Mouse (Mus musculus) CD4-positive, CD25-positive, alpha-beta regulatory T cell, adult 2 months (primary cell): ENCODE measurements around the gene Marf1.

Experiments
- DNase-seq: peaks from one replicate; pipeline ENCODE4 v3.0.0-alpha.2; 2012; ENCODE audit warnings: low read depth, low spot score

Marf1 gene

GRCm38 (mm10) chr16:14137976-14138561 lies 25.1 kb downstream of the Marf1 start:
- DNase-seq, result no peak

GRCm38 (mm10) chr16:14135014-14135413 lies 28.1 kb downstream of the Marf1 start:
- no peak for DNase-seq

GRCm38 (mm10) chr16:14131838-14132237 lies 31.3 kb downstream of the Marf1 start:
- DNase-seq, result no peak

GRCm38 (mm10) chr16:14131376-14131775 lies 31.8 kb downstream of the Marf1 start:
- DNase-seq, result no peak

GRCm38 (mm10) chr16:14130796-14131195 lies 32.4 kb downstream of the Marf1 start:
- DNase-seq, result no peak

GRCm38 (mm10) chr16:14128977-14129376 lies 34.2 kb downstream of the Marf1 start:
- DNase-seq, result no peak

GRCm38 (mm10) chr16:14125253-14125652 lies 37.9 kb downstream of the Marf1 start:
- no peak for DNase-seq

- DNase-seq, result no peak
Observed at GRCm38 (mm10) chr16:14124709-14125108, 38.4 kb downstream of the Marf1 start.

GRCm38 (mm10) chr16:14123901-14124300 lies 39.2 kb downstream of the Marf1 start:
- no peak for DNase-seq

- DNase-seq, result no peak
Observed at GRCm38 (mm10) chr16:14122586-14122985, 40.6 kb downstream of the Marf1 start.

GRCm38 (mm10) chr16:14121563-14121962 lies 41.6 kb downstream of the Marf1 start:
- no peak for DNase-seq

- DNase-seq, result no peak
Observed at GRCm38 (mm10) chr16:14120941-14121340, 42.2 kb downstream of the Marf1 start.

GRCm38 (mm10) chr16:14117299-14117698 lies 45.9 kb downstream of the Marf1 start:
- DNase-seq, result no peak

GRCm38 (mm10) chr16:14112742-14113141 lies 50.4 kb downstream of the Marf1 start:
- DNase-seq, result no peak

- DNase-seq, result no peak
Observed at GRCm38 (mm10) chr16:14112133-14112532, 51.0 kb downstream of the Marf1 start.

GRCm38 (mm10) chr16:14110922-14111321 lies 52.2 kb downstream of the Marf1 start:
- DNase-seq, result no peak

GRCm38 (mm10) chr16:14109651-14110230 lies 53.4 kb downstream of the Marf1 start:
- DNase-seq, result no peak

- DNase-seq, result no peak
Observed at GRCm38 (mm10) chr16:14105891-14106290, 57.3 kb downstream of the Marf1 start.

- DNase-seq, result no peak
Observed at GRCm38 (mm10) chr16:14091771-14092170, 71.4 kb downstream of the Marf1 start.

- no peak for DNase-seq
Observed at GRCm38 (mm10) chr16:14089296-14089695, 73.9 kb downstream of the Marf1 start.

GRCm38 (mm10) chr16:14088249-14088648 lies 74.9 kb downstream of the Marf1 start:
- DNase-seq, result peak; percentile 67

GRCm38 (mm10) chr16:14082925-14083324 lies 80.2 kb downstream of the Marf1 start:
- DNase-seq, result no peak

GRCm38 (mm10) chr16:14070471-14071169 lies 92.5 kb downstream of the Marf1 start:
- no peak for DNase-seq
